Mouse (Mus musculus): Measurements from ENCODE around the gene Npff.
A peak's percentile ranks its signal among the peaks of the same experiment; 100 is the strongest.

DNA sequence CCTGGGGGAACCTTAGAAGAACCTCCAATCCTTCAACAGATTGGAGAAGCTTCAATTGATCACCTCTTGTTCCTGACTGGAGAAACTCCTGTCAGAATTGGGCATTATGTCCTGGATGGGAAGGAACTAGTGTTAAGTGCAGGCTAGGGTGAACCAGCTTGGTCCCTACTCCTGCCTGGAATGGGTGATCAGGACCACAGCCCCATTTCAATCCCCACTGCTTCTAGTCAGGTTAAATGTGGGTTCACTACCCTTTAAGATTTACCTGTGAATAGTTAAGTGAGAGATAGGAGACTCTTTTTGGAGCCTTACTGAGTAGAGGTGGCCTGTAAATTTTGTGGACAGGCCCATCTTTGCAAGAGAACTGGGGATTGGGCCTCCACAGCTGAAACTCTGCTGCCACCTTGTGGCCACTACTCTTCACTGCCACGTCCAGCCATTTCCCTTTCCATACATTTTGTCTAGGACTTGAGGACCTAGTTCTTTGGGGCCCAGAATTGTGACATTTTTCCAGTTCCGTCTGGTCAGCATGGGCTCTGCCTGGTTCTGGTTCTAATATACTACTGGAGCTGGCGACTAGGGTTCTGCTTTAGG lies at the start of gene Npff:
- TF ChIP-seq CTCF (conservative IDR thresholded peaks at IDR 0.05; ENCODE audit: insufficient read depth, insufficient read length, low read depth, low read length) = peak; percentile 95
- TF ChIP-seq POLR2A (IDR thresholded peaks at IDR 0.05; ENCODE audit: low read depth, low read length) = no peak

Measured in kidney, adult 2 months (tissue).